Mouse (Mus musculus): Measurements from ENCODE around the gene Zfp866. TPM values are rescaled to one million over a fixed set of nuclear protein-coding genes. Genes with fewer than 3 reads are reported as not detected.

Zfp866 gene
- polyA plus RNA-seq, 1 experiment: 11.3 TPM

GRCm38 (mm10) chr8:69735495-69735894, 55.5 kb downstream of the Zfp866 start:
- 76% methylated on average over 1 of the region's 1 CpGs for WGBS
- no peak overlapping the region for H3K4me3 ChIP-seq (ENCODE audit: insufficient read depth, low read depth, low read length)
- no peaks in the 10 kb centered on the region for H3K4me1 ChIP-seq (ENCODE audit: control insufficient read depth, insufficient read depth, low read length)
- no peaks in the 10 kb centered on the region for H3K36me3 ChIP-seq (ENCODE audit: control insufficient read depth, insufficient read depth, low read length)
- no peak for DNase-seq
- no peak overlapping the region for H3K27ac ChIP-seq (ENCODE audit: insufficient read depth, low read depth, low read length)
- H3K27me3 ChIP-seq (replicated peaks; ENCODE audit: control insufficient read depth, insufficient read depth, low read length): no peaks in the 10 kb centered on the region
- TF ChIP-seq CTCF (conservative IDR thresholded peaks at IDR 0.05; ENCODE audit: insufficient read depth, insufficient read length, low read depth, low read length) (no peak), POLR2A (IDR thresholded peaks at IDR 0.05; ENCODE audit: low read depth, low read length) (no peak)

DNA sequence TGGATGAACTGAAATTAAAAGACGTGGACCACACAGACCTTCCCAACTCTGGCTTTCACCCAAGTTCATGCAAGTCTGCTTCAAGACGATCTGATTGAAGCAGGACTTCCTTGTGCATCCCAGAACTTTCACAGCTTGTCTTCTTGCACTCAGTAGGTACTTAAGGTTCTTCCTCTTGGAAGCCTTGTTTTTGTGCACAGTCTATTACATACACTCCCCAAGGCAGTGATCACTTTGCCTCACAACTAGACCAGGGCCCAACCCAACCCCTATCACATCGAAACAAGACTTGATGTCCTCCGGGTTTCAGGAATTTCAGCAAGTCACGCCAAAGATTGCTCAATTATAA, 73.8 kb downstream of the Zfp866 start:
- no peak for DNase-seq
- no peaks in the 10 kb centered on the region for H3K27me3 ChIP-seq (replicated peaks; ENCODE audit: control insufficient read depth, insufficient read depth, low read length)
- no peak for TF ChIP-seq CTCF (conservative IDR thresholded peaks at IDR 0.05; ENCODE audit: insufficient read depth, insufficient read length, low read depth, low read length)
- no peak for TF ChIP-seq POLR2A (IDR thresholded peaks at IDR 0.05; ENCODE audit: low read depth, low read length)
- H3K4me3 ChIP-seq (ENCODE audit: insufficient read depth, low read depth, low read length): peak overlapping the region; percentile 30; the same call in 1 of the 2 replicates
- peaks cover 5% of the 10 kb centered on the region for H3K4me1 ChIP-seq (ENCODE audit: control insufficient read depth, insufficient read depth, low read length)
- 0 out of 2 replicates have a peak overlapping the region, but pooled peaks have one; percentile 2 for H3K27ac ChIP-seq (ENCODE audit: insufficient read depth, low read depth, low read length)
- 43% methylated on average over 5 of the region's 5 CpGs for WGBS
- H3K36me3 ChIP-seq (ENCODE audit: control insufficient read depth, insufficient read depth, low read length): no peaks in the 10 kb centered on the region

GRCm38 (mm10) chr8:69716403-69717231, 74.4 kb downstream of the Zfp866 start:
- peak; percentile 100 for DNase-seq
- H3K36me3 ChIP-seq (ENCODE audit: control insufficient read depth, insufficient read depth, low read length): 0 out of 2 replicates have a peak, but pooled peaks cover 2% of the 10 kb centered on the region
- WGBS: under 1% methylated on average over 52 of the region's 52 CpGs
- H3K4me1 ChIP-seq (ENCODE audit: control insufficient read depth, insufficient read depth, low read length): peaks cover 5% of the 10 kb centered on the region
- H3K4me3 ChIP-seq (ENCODE audit: insufficient read depth, low read depth, low read length): peak overlapping the region; percentile 66
- TF ChIP-seq POLR2A (IDR thresholded peaks at IDR 0.05; ENCODE audit: low read depth, low read length) (peak; percentile 67), CTCF (conservative IDR thresholded peaks at IDR 0.05; ENCODE audit: insufficient read depth, insufficient read length, low read depth, low read length) (no peak)
- H3K27me3 ChIP-seq (replicated peaks; ENCODE audit: control insufficient read depth, insufficient read depth, low read length): no peaks in the 10 kb centered on the region
- peak overlapping the region; percentile 90 for H3K27ac ChIP-seq (ENCODE audit: insufficient read depth, low read depth, low read length)

DNA sequence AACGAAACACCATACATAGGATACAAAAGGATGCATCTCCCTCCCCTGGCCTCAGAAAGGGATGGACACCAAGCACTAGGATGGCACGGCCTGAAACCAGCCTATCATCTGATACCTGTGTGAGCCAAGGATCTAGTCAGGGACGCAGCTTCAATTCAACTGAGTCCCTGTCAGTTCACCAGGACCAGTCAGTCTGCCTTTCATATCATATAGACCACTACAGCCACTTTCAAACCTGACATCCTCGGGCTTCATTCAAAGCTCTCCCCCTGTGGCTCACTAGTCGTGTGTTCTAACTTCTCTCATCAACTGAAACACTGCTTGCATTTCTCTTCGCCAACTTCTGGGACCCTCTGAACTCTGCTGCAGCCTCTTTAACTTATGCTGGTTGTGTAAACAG, 75.6 kb downstream of the Zfp866 start:
- peak overlapping the region; percentile 16 for H3K4me3 ChIP-seq (ENCODE audit: insufficient read depth, low read depth, low read length)
- H3K36me3 ChIP-seq (ENCODE audit: control insufficient read depth, insufficient read depth, low read length): 0 out of 2 replicates have a peak, but pooled peaks cover 3% of the 10 kb centered on the region

GRCm38 (mm10) chr8:69713516-69713915, 77.5 kb downstream of the Zfp866 start:
- 78% methylated on average over 8 of the region's 8 CpGs for WGBS
- no peaks in the 10 kb centered on the region for H3K27me3 ChIP-seq (replicated peaks; ENCODE audit: control insufficient read depth, insufficient read depth, low read length)
- no peak for DNase-seq
- no peak for TF ChIP-seq CTCF (conservative IDR thresholded peaks at IDR 0.05; ENCODE audit: insufficient read depth, insufficient read length, low read depth, low read length)
- TF ChIP-seq POLR2A (IDR thresholded peaks at IDR 0.05; ENCODE audit: low read depth, low read length): no peak
- H3K4me1 ChIP-seq (ENCODE audit: control insufficient read depth, insufficient read depth, low read length): peaks cover 5% of the 10 kb centered on the region
- H3K36me3 ChIP-seq (ENCODE audit: control insufficient read depth, insufficient read depth, low read length): peaks cover 17% of the 10 kb centered on the region
- H3K4me3 ChIP-seq (ENCODE audit: insufficient read depth, low read depth, low read length): no peak overlapping the region
- no peak overlapping the region for H3K27ac ChIP-seq (ENCODE audit: insufficient read depth, low read depth, low read length)

More for the DNA sequence above, 75.6 kb downstream of the Zfp866 start:
- Histone ChIP-seq H3K27me3 (replicated peaks; ENCODE audit: control insufficient read depth, insufficient read depth, low read length) (no peaks in the 10 kb centered on the region), H3K4me1 (ENCODE audit: control insufficient read depth, insufficient read depth, low read length) (peaks cover 5% of the 10 kb centered on the region), H3K27ac (ENCODE audit: insufficient read depth, low read depth, low read length) (no peak overlapping the region)
- 59% methylated on average over 6 of the region's 6 CpGs for WGBS
- no peak for TF ChIP-seq CTCF (conservative IDR thresholded peaks at IDR 0.05; ENCODE audit: insufficient read depth, insufficient read length, low read depth, low read length)
- TF ChIP-seq POLR2A (IDR thresholded peaks at IDR 0.05; ENCODE audit: low read depth, low read length): no peak
- no peak for DNase-seq

Other genes with a start within 250 kb of the Zfp866 start
- gene Zfp868, start 165.6 kb downstream of the Zfp866 start, polyA plus RNA-seq (2012; rRNA removed): 4.0 and 4.3 TPM in 2 replicates
- 0.80 and 0.97 TPM in 2 replicates for gene Zfp964, start 136.7 kb downstream of the Zfp866 start, polyA plus RNA-seq (2012; rRNA removed)
- gene Zfp869, start 80.5 kb downstream of the Zfp866 start, polyA plus RNA-seq (2012; rRNA removed): 3.3 and 4.2 TPM in 2 replicates
- 1.9 and 2.5 TPM in 2 replicates for gene Zfp963, start 41.2 kb downstream of the Zfp866 start, polyA plus RNA-seq (2012; rRNA removed)
- gene Gm20422, start 16.3 kb downstream of the Zfp866 start, polyA plus RNA-seq (2012; rRNA removed): 0.23 TPM in 1 of 2 replicates, not detected in the other
- 59.9 and 81.3 TPM in 2 replicates for gene Atp13a1, start within 50 bp of the Zfp866 start, polyA plus RNA-seq (2012; rRNA removed)
- 15.8 and 15.9 TPM in 2 replicates for gene Gmip, start 17.5 kb upstream of the Zfp866 start, polyA plus RNA-seq (2012; rRNA removed)
- gene Lpar2, start 31.3 kb upstream of the Zfp866 start, polyA plus RNA-seq (2012; rRNA removed): 6.4 and 6.7 TPM in 2 replicates
- gene Pbx4, start 41.3 kb upstream of the Zfp866 start, polyA plus RNA-seq (2012; rRNA removed): 3.6 and 3.9 TPM in 2 replicates
- 0.11 and 0.16 TPM in 2 replicates for gene Cilp2, start 96.5 kb upstream of the Zfp866 start, polyA plus RNA-seq (2012; rRNA removed)
- gene Tssk6, start 111.0 kb upstream of the Zfp866 start, polyA plus RNA-seq (2012; rRNA removed): 1.3 and 1.5 TPM in 2 replicates
- gene Ndufa13, start 111.4 kb upstream of the Zfp866 start, polyA plus RNA-seq (2012; rRNA removed): 283 and 372 TPM in 2 replicates
- 3.9 and 5.6 TPM in 2 replicates for gene Yjefn3, start 111.5 kb upstream of the Zfp866 start, polyA plus RNA-seq (2012; rRNA removed)
- 60.1 and 60.9 TPM in 2 replicates for gene Gatad2a, start 205.2 kb upstream of the Zfp866 start, polyA plus RNA-seq (2012; rRNA removed)

Measured in kidney, adult 2 months (tissue).